Mouse (Mus musculus) hindbrain, embryonic 14.5 days (tissue): ENCODE results near the gene Ceacam19. TPM values are rescaled to one million over a fixed set of nuclear protein-coding genes. Genes with fewer than 3 reads are reported as not detected.

Experiments
- ATAC-seq: fragments of 200-750 bp; cut with Nextera tagmentation; 2 replicates; pipeline ENCODE4 v1.8.0; 2017; ENCODE audit warnings: moderate number of reproducible peaks, mild to moderate bottlenecking, moderate TSS enrichment, moderate library complexity; ENCODE audit not compliant: low FRiP score
- DNase-seq: peaks from one replicate; pipeline ENCODE4 v3.0.0-alpha.2; 2015; ENCODE audit warnings: low spot score
- H3K27ac ChIP-seq: fragments of 300-500 bp; sonication (generic); 2 replicates; pipeline ENCODE4 v1.5.1; 2014; ENCODE audit warnings: mild to moderate bottlenecking, moderate library complexity
- H3K27me3 ChIP-seq: fragments of 300-500 bp; sonication (generic); 2 replicates; pipeline ENCODE4 v1.6.1; 2014; ENCODE audit warnings: mild to moderate bottlenecking, low read length, mixed read lengths; ENCODE audit not compliant: control insufficient read depth, insufficient read depth
- H3K36me3 ChIP-seq: fragments of 300-500 bp; sonication (generic); replicated peaks from 2 replicates; pipeline ENCODE4 v1.6.1; 2014; ENCODE audit not compliant: control insufficient read depth, insufficient read depth
- H3K4me1 ChIP-seq: fragments of 300-500 bp; sonication (generic); replicated peaks from 2 replicates; pipeline ENCODE4 v1.6.1; 2014; ENCODE audit warnings: antibody characterized with exemption, low read length, mixed read lengths; ENCODE audit not compliant: control insufficient read depth, insufficient read depth
- H3K4me2 ChIP-seq: fragments of 300-500 bp; sonication (generic); replicated peaks from 2 replicates; pipeline ENCODE4 v1.6.1; 2014; ENCODE audit warnings: mild to moderate bottlenecking, moderate library complexity
- H3K4me3 ChIP-seq: fragments of 300-500 bp; sonication (generic); replicated peaks from 2 replicates; pipeline ENCODE4 v1.5.1; 2014; ENCODE audit warnings: mild to moderate bottlenecking, low read length
- H3K9ac ChIP-seq: fragments of 300-500 bp; sonication (generic); 2 replicates; pipeline ENCODE4 v1.6.1; 2014
- H3K9me3 ChIP-seq: fragments of 300-500 bp; sonication (generic); 2 replicates; pipeline ENCODE4 v1.6.1; 2016; ENCODE audit warnings: low read length; ENCODE audit not compliant: control insufficient read depth
- WGBS: fragments of 180-500 bp; shearing (Covaris S2); extraction: QIAGEN DNeasy Blood & Tissue Kit; methylation state at CpG from one replicate; pipeline ENCODE4 v1.1.7; 2014; 5-methylcytosine and 5-hydroxymethylcytosine counted together
- polyA plus RNA-seq: library from polyadenylated mRNA; unstranded; fragments of >200 nt; fragmentation: Nextera tagmentation; extraction: Ambion mirVana; gene quantifications from 2 replicates; pipeline ENCODE4 v1.2.1, GENCODE M21; 2014

The Ceacam19 gene
- polyA plus RNA-seq, 1 experiment from 2014 or later, result not detected

GRCm38 (mm10) chr7:19830682-19831156 is 57.0 kb downstream of the Ceacam19 start:
- Histone ChIP-seq H3K4me2 (no peak overlapping the region), H3K27me3 (no peaks in the 10 kb centered on the region), H3K4me1 (no peaks in the 10 kb centered on the region), H3K27ac (no peak overlapping the region), H3K36me3 (no peaks in the 10 kb centered on the region), H3K9ac (no peak overlapping the region), H3K9me3 (no peaks in the 10 kb centered on the region), H3K4me3 (no peak overlapping the region)
- ATAC-seq, result no peak
- WGBS, result 38% methylated on average over 13 of the region's 13 CpGs
- no peak for DNase-seq

DNA sequence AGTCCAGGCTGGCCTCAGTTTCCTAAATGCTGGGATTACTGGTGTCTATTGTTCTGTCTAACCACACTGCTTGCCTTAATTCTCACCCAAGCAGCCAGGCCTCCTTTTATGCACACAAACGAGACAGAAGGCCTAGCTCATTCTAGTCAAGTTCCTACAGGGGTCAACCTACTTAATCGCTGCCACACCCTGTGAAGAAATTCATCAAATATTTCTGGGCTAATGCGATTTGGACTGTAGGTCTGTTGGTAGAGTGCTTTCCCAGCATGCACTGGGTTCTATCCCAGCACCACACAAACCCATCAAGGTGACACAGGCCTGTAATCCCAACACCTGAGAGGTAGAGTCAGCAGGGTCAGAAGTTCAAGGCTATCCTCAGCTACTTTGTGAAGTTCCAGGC is 58.1 kb downstream of the Ceacam19 start:
- Histone ChIP-seq H3K36me3 (no peaks in the 10 kb centered on the region), H3K9ac (no peak overlapping the region), H3K4me2 (no peak overlapping the region), H3K27ac (no peak overlapping the region), H3K9me3 (no peaks in the 10 kb centered on the region), H3K27me3 (peaks cover 2% of the 10 kb centered on the region), H3K4me3 (no peak overlapping the region), H3K4me1 (no peaks in the 10 kb centered on the region)
- ATAC-seq, result no peak
- WGBS, result 86% methylated on average over 3 of the region's 3 CpGs
- DNase-seq, result no peak

GRCm38 (mm10) chr7:19826756-19827155 is 61.0 kb downstream of the Ceacam19 start:
- no peak overlapping the region for H3K27ac ChIP-seq
- peaks cover 6% of the 10 kb centered on the region; the same call in 1 of the 2 replicates for H3K4me1 ChIP-seq
- WGBS, result 49% methylated on average over 6 of the region's 6 CpGs
- no peaks in the 10 kb centered on the region for H3K9me3 ChIP-seq
- no peak overlapping the region for H3K4me2 ChIP-seq
- H3K27me3 ChIP-seq, result peaks cover 29% of the 10 kb centered on the region
- H3K9ac ChIP-seq, result no peak overlapping the region
- H3K4me3 ChIP-seq, result no peak overlapping the region
- ATAC-seq (no peak), DNase-seq (no peak)
- no peaks in the 10 kb centered on the region for H3K36me3 ChIP-seq

Other genes with a start within 250 kb of the Ceacam19 start
- 150 and 170 TPM in 2 replicates for gene Clptm1, start 222.9 kb downstream of the Ceacam19 start, polyA plus RNA-seq
- gene Apoc2, start 210.0 kb downstream of the Ceacam19 start, polyA plus RNA-seq, result not detected in 2 replicates
- not detected in 2 replicates for gene Gm44805, start 206.5 kb downstream of the Ceacam19 start, polyA plus RNA-seq
- not detected in 2 replicates for gene Apoc4, start 206.5 kb downstream of the Ceacam19 start, polyA plus RNA-seq
- 2.3 and 2.5 TPM in 2 replicates for gene Apoc1, start 195.3 kb downstream of the Ceacam19 start, polyA plus RNA-seq
- gene Apoe, start 188.8 kb downstream of the Ceacam19 start, polyA plus RNA-seq, result 543 and 561 TPM in 2 replicates
- 119 and 128 TPM in 2 replicates for gene Tomm40, start 172.5 kb downstream of the Ceacam19 start, polyA plus RNA-seq
- 46.7 and 49.5 TPM in 2 replicates for gene Nectin2, start 137.5 kb downstream of the Ceacam19 start, polyA plus RNA-seq
- gene Bcam, start 116.9 kb downstream of the Ceacam19 start, polyA plus RNA-seq, result 17.5 and 18.8 TPM in 2 replicates
- not detected in 2 replicates for gene Cblc, start 91.2 kb downstream of the Ceacam19 start, polyA plus RNA-seq
- gene Bcl3, start 65.2 kb downstream of the Ceacam19 start, polyA plus RNA-seq, result 0.58 and 0.97 TPM in 2 replicates
- 13.0 and 13.9 TPM in 2 replicates for gene Gm19345, start 36.0 kb downstream of the Ceacam19 start, polyA plus RNA-seq
- gene Ceacam16, start 26.7 kb downstream of the Ceacam19 start, polyA plus RNA-seq, result 0.17 and 0.20 TPM in 2 replicates
- gene Pvr, start 33.2 kb upstream of the Ceacam19 start, polyA plus RNA-seq, result 6.4 and 6.6 TPM in 2 replicates
- gene Igsf23, start 62.8 kb upstream of the Ceacam19 start, polyA plus RNA-seq, result not detected in 2 replicates
- not detected in 2 replicates for gene Ceacam20, start 77.4 kb upstream of the Ceacam19 start, polyA plus RNA-seq
- not detected in 2 replicates for gene Nlrp9b, start 103.5 kb upstream of the Ceacam19 start, polyA plus RNA-seq
- not detected in 2 replicates for gene Vmn1r91, start 211.7 kb upstream of the Ceacam19 start, polyA plus RNA-seq
- gene Gm16442, start 234.6 kb upstream of the Ceacam19 start, polyA plus RNA-seq, result not detected in 2 replicates